Mouse (Mus musculus) forebrain, embryonic 13.5 days (tissue): ENCODE results near the gene Ern2. TPM values are rescaled to one million over a fixed set of nuclear protein-coding genes. Genes with fewer than 3 reads are reported as not detected.

Source experiments
- ATAC-seq: fragments of 200-750 bp; cut with Nextera tagmentation; 2 replicates; pipeline ENCODE4 v1.8.0; 2017
- H3K27ac ChIP-seq: fragments of 300-500 bp; sonication (generic); 2 replicates; pipeline ENCODE4 v1.5.1; 2015; ENCODE audit warnings: inconsistent platforms, mild to moderate bottlenecking, moderate library complexity
- H3K27me3 ChIP-seq: fragments of 300-500 bp; sonication (generic); 2 replicates; pipeline ENCODE4 v1.6.1; 2015; ENCODE audit warnings: mild to moderate bottlenecking, inconsistent platforms
- H3K36me3 ChIP-seq: fragments of 300-500 bp; sonication (generic); 2 replicates; pipeline ENCODE4 v1.6.1; 2015; ENCODE audit warnings: mild to moderate bottlenecking, inconsistent platforms; ENCODE audit not compliant: poor library complexity, severe bottlenecking
- H3K4me1 ChIP-seq: fragments of 300-500 bp; sonication (generic); 2 replicates; pipeline ENCODE4 v1.6.1; 2015; ENCODE audit warnings: inconsistent platforms
- H3K4me2 ChIP-seq: fragments of 300-500 bp; sonication (generic); 2 replicates; pipeline ENCODE4 v1.6.1; 2015; ENCODE audit warnings: inconsistent platforms, mild to moderate bottlenecking, moderate library complexity
- H3K4me3 ChIP-seq: fragments of 300-500 bp; sonication (generic); 2 replicates; pipeline ENCODE4 v1.5.1; 2015; ENCODE audit warnings: mild to moderate bottlenecking, inconsistent platforms
- H3K9ac ChIP-seq: fragments of 300-500 bp; sonication (generic); 2 replicates; pipeline ENCODE4 v1.6.1; 2015; ENCODE audit warnings: mild to moderate bottlenecking, inconsistent platforms
- H3K9me3 ChIP-seq: fragments of 300-500 bp; sonication (generic); replicated peaks from 2 replicates; pipeline ENCODE4 v1.6.1; 2016; ENCODE audit warnings: inconsistent platforms
- WGBS: fragments of 180-500 bp; shearing (Covaris S2); methylation state at CpG from one replicate; pipeline ENCODE4 v1.1.7; 2015; 5-methylcytosine and 5-hydroxymethylcytosine counted together
- polyA plus RNA-seq: library from polyadenylated mRNA; unstranded; fragments of >200 nt; fragmentation: Nextera tagmentation; extraction: Ambion mirVana; gene quantifications from 2 replicates; pipeline ENCODE4 v1.2.1, GENCODE M21; 2015

Ern2 gene
- polyA plus RNA-seq: 0.40 and 0.57 TPM in 2 replicates

DNA sequence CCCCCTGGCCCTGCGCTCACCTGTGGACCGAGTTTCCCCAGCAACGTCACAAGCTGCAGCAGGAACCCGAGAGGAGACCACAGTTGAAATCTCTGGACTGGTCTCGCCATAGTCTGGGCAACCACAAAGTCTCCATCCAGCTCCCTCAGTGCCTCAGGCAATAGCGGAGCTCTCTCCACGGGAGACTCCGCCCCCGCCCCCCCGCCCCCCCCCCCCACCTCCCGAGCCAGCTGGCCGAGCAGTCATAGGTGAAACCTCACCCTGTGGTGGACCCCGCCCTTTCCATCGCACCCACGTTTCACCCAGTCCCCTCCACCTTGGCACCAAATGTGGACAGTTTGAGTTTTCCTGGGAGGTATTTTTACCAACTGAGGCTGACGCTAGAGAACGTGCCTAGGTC lies at the start of gene Ern2:
Ern2 (minus strand) TSS at position 165 of the 400 bp plus-strand sequence.
- H3K27me3 ChIP-seq: no peaks in the 10 kb centered on the region
- H3K4me2 ChIP-seq: peak within 1 kb of the TSS; percentile 12; the same call in 1 of the 2 replicates
- no peak within 1 kb of the TSS for H3K9ac ChIP-seq
- 20% methylated on average over 16 of the region's 17 CpGs for WGBS
- no peaks in the 10 kb centered on the region for H3K9me3 ChIP-seq
- H3K4me1 ChIP-seq: no peaks in the 10 kb centered on the region
- ATAC-seq: no peak
- no peaks in the 10 kb centered on the region for H3K36me3 ChIP-seq
- H3K4me3 ChIP-seq: no peak within 1 kb of the TSS
- H3K27ac ChIP-seq: no peak within 1 kb of the TSS

DNA sequence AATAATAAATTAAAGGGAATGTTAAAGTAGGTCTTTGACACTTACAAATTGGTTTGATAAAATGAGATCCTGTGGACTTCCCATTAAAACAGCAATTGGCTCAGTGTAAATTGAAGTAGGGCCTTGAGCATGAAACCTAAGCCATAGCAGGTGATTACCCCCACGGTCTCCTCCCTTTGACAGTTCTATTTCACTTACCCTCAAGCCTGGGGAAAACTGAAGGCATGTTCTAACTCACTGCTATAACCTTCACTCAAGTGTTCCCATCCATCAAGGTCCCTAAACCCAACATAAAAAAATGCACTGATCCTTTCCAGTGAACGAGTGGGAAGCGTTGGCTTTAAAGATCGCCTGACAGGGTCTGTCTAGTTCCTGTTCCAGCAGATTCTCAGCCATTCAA lies 44.9 kb upstream of the Ern2 start:
- H3K36me3 ChIP-seq: no peaks in the 10 kb centered on the region
- no peak overlapping the region for H3K9ac ChIP-seq
- no peak for ATAC-seq
- H3K27ac ChIP-seq: no peak overlapping the region
- no peaks in the 10 kb centered on the region for H3K4me1 ChIP-seq
- no peaks in the 10 kb centered on the region for H3K27me3 ChIP-seq
- 86% methylated on average over 4 of the region's 4 CpGs for WGBS
- H3K4me2 ChIP-seq: no peak overlapping the region
- H3K4me3 ChIP-seq: no peak overlapping the region
- H3K9me3 ChIP-seq: no peaks in the 10 kb centered on the region

DNA sequence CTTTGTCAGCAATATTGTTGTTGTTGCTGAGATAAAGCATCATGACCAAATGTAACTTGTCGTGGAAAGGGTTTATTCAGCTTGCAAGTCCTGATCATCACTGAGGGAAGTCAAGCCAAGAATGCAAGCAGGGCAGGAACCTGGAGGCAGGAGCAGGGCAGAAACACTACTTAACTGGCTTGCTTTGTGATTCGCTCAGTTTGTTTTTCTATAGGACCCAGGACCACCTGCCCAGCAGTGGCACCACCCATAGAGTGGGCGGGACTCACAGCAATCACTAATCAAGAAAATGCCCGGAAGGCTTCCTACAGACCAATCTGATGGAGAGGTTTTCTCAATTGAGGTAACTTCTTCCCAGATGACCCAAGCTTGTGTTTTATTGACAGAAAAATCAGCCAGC lies 43.9 kb upstream of the Ern2 start:
- Histone ChIP-seq H3K9ac (no peak overlapping the region), H3K4me3 (no peak overlapping the region), H3K27me3 (no peaks in the 10 kb centered on the region), H3K4me2 (no peak overlapping the region), H3K27ac (no peak overlapping the region), H3K4me1 (no peaks in the 10 kb centered on the region), H3K36me3 (no peaks in the 10 kb centered on the region), H3K9me3 (no peaks in the 10 kb centered on the region)
- ATAC-seq: no peak
- 69% methylated on average over 4 of the region's 4 CpGs for WGBS

DNA sequence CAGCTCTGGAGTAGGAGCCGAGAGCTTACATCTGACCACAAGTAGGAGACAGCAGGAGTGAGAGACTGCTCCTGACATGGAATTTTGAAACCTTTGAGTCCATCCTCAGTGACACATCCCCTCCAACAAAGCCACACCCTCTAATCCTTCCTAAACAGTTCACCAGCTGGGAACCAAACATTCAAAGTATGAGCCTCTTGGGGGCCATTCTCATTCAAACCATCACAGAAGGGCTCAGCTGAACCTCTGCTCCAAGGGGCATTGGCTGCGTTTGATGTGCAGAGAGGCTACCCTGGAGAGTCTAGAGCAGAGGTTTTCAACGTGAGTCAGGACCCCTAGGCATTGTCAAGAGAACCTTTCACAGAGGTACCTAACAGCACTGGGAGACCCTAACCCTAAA lies 43.3 kb upstream of the Ern2 start:
- H3K9me3 ChIP-seq: no peaks in the 10 kb centered on the region
- no peaks in the 10 kb centered on the region for H3K4me1 ChIP-seq
- no peaks in the 10 kb centered on the region for H3K27me3 ChIP-seq
- H3K4me3 ChIP-seq: no peak overlapping the region
- ATAC-seq: no peak
- 51% methylated on average over 3 of the region's 3 CpGs for WGBS
- H3K9ac ChIP-seq: no peak overlapping the region
- no peaks in the 10 kb centered on the region for H3K36me3 ChIP-seq
- no peak overlapping the region for H3K27ac ChIP-seq
- H3K4me2 ChIP-seq: no peak overlapping the region

DNA sequence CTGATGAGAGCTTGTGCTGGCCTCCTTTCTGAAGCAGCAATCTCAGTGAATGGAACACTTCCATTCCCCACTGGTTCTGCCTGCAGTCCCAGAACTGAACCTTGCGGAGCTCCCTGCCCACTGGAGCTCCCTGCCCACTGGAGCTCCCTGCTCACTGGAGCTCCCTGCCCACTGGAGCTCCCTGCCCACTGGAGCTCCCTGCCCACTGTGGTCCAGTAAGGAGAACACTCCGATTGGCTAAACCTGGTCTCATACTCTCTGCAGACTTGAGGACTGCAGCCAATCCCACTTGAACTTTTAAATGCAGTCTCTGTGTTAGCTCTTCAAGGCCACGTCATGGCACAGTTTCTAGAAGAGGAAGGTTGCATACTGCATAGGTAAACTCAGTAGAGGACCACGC lies 40.7 kb upstream of the Ern2 start:
- Histone ChIP-seq H3K36me3 (no peaks in the 10 kb centered on the region), H3K27me3 (no peaks in the 10 kb centered on the region), H3K4me1 (no peaks in the 10 kb centered on the region), H3K27ac (no peak overlapping the region), H3K9ac (no peak overlapping the region), H3K4me3 (no peak overlapping the region), H3K9me3 (no peaks in the 10 kb centered on the region), H3K4me2 (no peak overlapping the region)
- WGBS: 92% methylated on average over 4 of the region's 4 CpGs
- ATAC-seq: no peak

DNA sequence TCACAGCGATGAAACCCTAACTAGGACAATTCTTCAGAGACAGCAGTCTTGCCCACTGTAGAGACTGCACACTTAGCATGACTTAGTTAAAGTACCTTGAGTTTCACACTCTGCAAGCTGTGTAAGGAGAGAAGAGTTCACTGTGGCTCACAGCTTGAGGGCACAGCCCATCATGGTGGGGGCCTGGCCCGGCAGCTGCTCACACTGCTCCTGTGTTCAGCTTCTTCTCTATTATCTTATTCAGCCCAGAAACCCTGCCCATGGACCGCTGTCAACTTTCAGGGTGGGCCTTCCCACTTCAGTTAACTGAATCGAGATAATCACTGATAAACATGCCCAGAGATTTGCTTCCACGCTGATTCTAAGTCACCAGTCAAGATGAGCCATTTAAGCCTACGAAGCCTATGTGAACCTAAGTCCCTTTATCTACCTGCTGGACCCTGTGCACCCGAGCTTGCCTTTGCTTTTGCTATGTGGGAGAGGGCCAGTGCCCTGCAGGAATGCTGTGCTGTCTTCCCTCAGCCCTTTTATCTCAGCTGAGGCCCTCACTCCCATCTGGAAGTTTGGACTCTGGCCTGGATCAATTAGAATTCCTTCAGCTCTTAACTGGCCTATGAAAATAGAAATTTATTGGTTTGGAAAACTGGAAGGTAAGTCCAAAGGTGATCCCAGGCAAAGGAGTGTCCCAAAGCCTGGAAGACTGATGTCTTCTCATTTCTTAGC lies 40.2 kb upstream of the Ern2 start:
- WGBS: 77% methylated on average over 7 of the region's 7 CpGs
- no peaks in the 10 kb centered on the region for H3K9me3 ChIP-seq
- H3K4me3 ChIP-seq: no peak overlapping the region
- H3K9ac ChIP-seq: no peak overlapping the region
- H3K4me2 ChIP-seq: no peak overlapping the region
- no peaks in the 10 kb centered on the region for H3K4me1 ChIP-seq
- ATAC-seq: no peak
- H3K36me3 ChIP-seq: no peaks in the 10 kb centered on the region
- H3K27ac ChIP-seq: no peak overlapping the region
- H3K27me3 ChIP-seq: no peaks in the 10 kb centered on the region

DNA sequence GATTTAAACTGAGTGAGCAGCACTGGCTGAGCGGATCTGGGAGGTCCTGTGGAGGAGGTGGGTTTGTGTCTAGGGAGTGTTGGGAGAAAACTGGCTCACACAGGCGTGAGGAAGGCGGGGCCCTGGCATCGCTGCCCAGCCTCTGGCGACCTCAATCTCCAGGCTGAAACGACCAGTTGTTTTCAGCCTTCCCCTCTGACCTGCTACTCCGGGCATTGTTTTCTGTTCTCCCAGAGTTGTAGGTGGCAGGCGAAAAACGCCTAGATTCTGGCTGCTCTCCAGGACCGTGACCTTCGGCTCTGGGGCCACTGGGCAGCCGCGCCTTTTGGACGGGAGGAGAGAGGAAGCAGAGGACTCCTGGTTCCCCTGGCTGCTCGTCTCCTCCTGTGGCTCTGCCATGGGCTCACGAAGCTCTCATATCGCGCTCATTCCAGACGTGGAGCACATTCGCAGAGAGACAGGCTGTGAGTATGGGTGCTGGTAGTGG lies 33.4 kb upstream of the Ern2 start, which contains the start of gene Chp2:
Chp2 (plus strand) TSS at position 182 of the 487 bp plus-strand sequence.
- H3K36me3 ChIP-seq: no peaks in the 10 kb centered on the region
- no peaks in the 10 kb centered on the region; the same call in 1 of the 2 replicates for H3K9me3 ChIP-seq
- H3K4me3 ChIP-seq: peak within 1 kb of the TSS; percentile 3; the same call in 1 of the 2 replicates
- no peaks in the 10 kb centered on the region for H3K27me3 ChIP-seq
- 34% methylated on average over 20 of the region's 20 CpGs for WGBS
- no peak for ATAC-seq
- peaks cover 7% of the 10 kb centered on the region for H3K4me1 ChIP-seq
- H3K27ac ChIP-seq: no peak within 1 kb of the TSS
- peak within 1 kb of the TSS; percentile 43 for H3K4me2 ChIP-seq
- no peak within 1 kb of the TSS; the same call in 1 of the 2 replicates for H3K9ac ChIP-seq

DNA sequence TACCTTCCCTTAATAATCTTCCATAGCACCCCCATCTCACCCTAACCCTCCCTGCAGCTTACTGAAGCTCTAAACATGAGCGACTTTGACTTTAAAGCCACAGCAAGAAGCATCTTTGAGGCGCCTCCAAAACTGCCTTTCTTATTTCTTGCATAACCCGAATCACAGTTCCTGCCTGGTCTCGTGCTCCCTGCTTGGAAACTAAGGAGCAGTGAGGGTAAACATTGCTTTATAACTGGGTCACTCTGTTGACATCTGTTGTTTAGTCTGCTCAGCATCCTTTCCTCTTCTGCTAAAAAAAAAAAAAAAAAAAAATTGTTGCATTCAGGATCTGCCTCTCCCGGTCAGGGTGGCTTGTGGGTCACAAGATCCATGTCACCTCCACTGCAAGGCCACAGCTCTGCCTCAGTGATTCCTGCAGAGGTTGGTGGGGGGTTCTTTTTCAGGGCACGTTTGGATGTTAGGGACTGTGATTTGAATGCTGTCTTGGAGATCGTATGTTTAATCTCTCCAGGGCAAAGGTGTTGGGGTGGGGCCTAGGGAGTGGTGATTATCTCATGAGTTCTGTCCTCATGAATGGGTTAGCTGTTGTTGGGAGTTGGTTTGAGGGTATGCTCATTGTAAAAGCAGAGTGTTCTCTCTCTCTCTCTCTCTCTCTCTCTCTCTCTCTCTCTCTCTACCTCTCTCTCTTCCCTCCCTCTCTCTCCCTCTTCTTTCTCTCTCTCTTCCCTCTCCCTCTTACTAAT lies 22.4 kb upstream of the Ern2 start:
- H3K9ac ChIP-seq: no peak overlapping the region
- no peaks in the 10 kb centered on the region for H3K4me1 ChIP-seq
- no peak overlapping the region for H3K27ac ChIP-seq
- no peaks in the 10 kb centered on the region for H3K27me3 ChIP-seq
- H3K4me3 ChIP-seq: no peak overlapping the region
- no peaks in the 10 kb centered on the region for H3K9me3 ChIP-seq
- H3K4me2 ChIP-seq: no peak overlapping the region
- 59% methylated on average over 7 of the region's 7 CpGs for WGBS
- no peak for ATAC-seq
- no peaks in the 10 kb centered on the region for H3K36me3 ChIP-seq

DNA sequence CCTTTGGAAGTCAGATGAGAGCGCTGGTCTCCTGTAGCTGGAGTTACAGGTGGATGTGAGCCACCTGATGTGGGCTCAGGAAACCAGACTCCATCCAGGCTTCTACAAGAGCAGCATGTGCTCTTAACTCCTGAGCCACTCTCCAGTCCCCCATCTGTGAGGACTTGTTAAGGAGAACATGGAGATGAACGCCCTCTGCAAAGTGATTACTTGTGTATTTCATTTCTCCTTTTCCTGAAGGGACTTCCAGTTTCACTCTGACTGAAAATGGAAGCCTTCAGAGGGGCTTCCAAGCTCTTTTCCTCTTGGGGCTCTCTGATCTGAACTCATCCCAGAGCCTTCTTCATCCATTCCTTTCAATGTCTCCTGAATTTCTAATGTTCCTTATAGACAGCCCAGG lies 20.1 kb upstream of the Ern2 start:
- 80% methylated on average over 2 of the region's 2 CpGs for WGBS
- no peaks in the 10 kb centered on the region for H3K36me3 ChIP-seq
- no peaks in the 10 kb centered on the region for H3K4me1 ChIP-seq
- ATAC-seq: no peak
- H3K4me2 ChIP-seq: no peak overlapping the region
- no peak overlapping the region for H3K4me3 ChIP-seq
- H3K9ac ChIP-seq: no peak overlapping the region
- H3K9me3 ChIP-seq: no peaks in the 10 kb centered on the region
- no peak overlapping the region for H3K27ac ChIP-seq
- H3K27me3 ChIP-seq: no peaks in the 10 kb centered on the region

DNA sequence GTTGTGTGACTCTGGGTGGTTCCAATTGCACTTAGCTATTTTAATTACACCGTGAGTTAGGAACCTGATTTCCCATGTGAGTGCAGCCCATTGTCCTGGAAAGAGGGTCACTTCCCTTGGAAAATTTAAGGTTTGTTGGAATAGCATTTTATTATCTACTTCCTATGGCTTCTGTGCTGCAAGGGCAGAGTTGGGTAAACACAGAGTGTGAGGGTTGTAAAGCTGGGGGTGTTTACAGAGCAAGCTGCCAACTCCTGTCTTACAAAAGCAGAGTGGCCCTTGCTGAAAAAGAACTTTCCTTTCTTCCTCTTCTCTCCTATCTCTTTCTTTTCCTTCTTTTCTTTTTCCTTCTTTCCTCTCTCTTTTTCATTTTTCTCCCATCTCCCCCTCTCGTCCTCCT lies 17.9 kb upstream of the Ern2 start:
- H3K36me3 ChIP-seq: no peaks in the 10 kb centered on the region
- no peaks in the 10 kb centered on the region for H3K9me3 ChIP-seq
- H3K27me3 ChIP-seq: no peaks in the 10 kb centered on the region
- no peak overlapping the region for H3K9ac ChIP-seq
- H3K27ac ChIP-seq: no peak overlapping the region
- H3K4me2 ChIP-seq: no peak overlapping the region
- no peak for ATAC-seq
- no peaks in the 10 kb centered on the region for H3K4me1 ChIP-seq
- WGBS: 55% methylated on average over 2 of the region's 2 CpGs
- H3K4me3 ChIP-seq: no peak overlapping the region

DNA sequence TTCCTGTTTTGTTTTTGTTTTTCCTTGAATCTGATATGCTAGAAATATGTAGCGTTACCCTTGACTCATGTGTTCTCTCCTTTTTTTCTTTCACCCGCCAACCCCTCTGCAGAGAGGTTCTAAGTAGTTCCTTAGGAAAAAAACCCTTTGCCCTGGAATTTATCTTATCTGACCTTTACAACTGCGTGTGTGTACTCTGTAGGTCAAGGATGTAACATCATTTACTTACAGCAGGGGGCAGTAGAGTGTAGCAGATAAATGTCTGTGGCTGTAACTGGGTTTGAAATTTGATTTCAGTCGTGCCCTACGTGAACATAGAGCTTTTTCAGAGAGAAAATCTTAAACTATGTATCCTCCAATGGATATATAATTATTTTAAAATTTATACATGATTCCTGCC lies 13.3 kb upstream of the Ern2 start:
- WGBS: 30% methylated on average over 5 of the region's 5 CpGs
- Histone ChIP-seq H3K9ac (no peak overlapping the region), H3K27ac (no peak overlapping the region), H3K36me3 (no peaks in the 10 kb centered on the region), H3K27me3 (no peaks in the 10 kb centered on the region), H3K4me1 (no peaks in the 10 kb centered on the region), H3K9me3 (peaks cover 4% of the 10 kb centered on the region; the same call in 1 of the 2 replicates), H3K4me2 (no peak overlapping the region), H3K4me3 (no peak overlapping the region)
- no peak for ATAC-seq

DNA sequence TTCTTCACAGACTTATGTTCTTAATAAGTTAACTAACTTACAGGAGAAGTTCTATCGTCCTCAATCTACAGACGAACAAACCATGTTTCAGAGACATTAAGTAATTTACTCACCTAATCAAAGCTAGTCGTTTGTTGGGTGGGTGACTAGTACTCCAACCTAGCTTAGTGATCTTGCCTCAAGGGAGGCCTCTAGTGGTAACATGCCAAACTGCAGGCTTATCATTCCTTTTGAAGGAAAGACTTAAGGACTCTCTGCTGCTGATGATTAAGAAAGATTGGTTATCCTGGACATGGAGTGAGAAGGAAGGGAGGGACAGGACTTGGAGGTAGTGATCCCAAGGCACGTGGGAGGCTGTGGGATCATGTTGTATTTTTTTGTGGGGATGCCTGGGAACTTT lies 11.3 kb upstream of the Ern2 start:
- no peak overlapping the region for H3K4me2 ChIP-seq
- ATAC-seq: no peak
- H3K27ac ChIP-seq: no peak overlapping the region
- 39% methylated on average over 4 of the region's 4 CpGs for WGBS
- no peaks in the 10 kb centered on the region for H3K36me3 ChIP-seq
- H3K27me3 ChIP-seq: no peaks in the 10 kb centered on the region
- no peak overlapping the region for H3K4me3 ChIP-seq
- H3K9me3 ChIP-seq: peaks cover 4% of the 10 kb centered on the region; the same call in 1 of the 2 replicates
- H3K9ac ChIP-seq: no peak overlapping the region
- no peaks in the 10 kb centered on the region for H3K4me1 ChIP-seq
